Mouse (Mus musculus): ENCODE results near the gene C5ar2.

GRCm38 (mm10) chr7:16259110-16259590 is 15.2 kb upstream of the C5ar2 start, which contains the start of gene C5ar1:
- TF ChIP-seq CTCF (IDR thresholded peaks at IDR 0.05): 0 out of 2 replicates have a peak, but pooled peaks have one; percentile 1
- no peak for TF ChIP-seq EP300 (IDR thresholded peaks at IDR 0.05)

Data from lung, postnatal 0 days (tissue).